Mouse (Mus musculus) lung, embryonic 15.5 days (tissue): Measurements from ENCODE around the gene Chid1. TPM values are rescaled to one million over a fixed set of nuclear protein-coding genes. Genes with fewer than 3 reads are reported as not detected.

Source experiments
- ATAC-seq: fragments of 200-750 bp; cut with Nextera tagmentation; 2 replicates; pipeline ENCODE4 v1.8.0; 2017; ENCODE audit warnings: moderate number of reproducible peaks, borderline replicate concordance; ENCODE audit not compliant: low FRiP score, low TSS enrichment; ENCODE audit errors: extremely low read depth
- H3K27ac ChIP-seq: fragments of 300-500 bp; sonication (generic); 2 replicates; pipeline ENCODE4 v1.5.1; 2015; ENCODE audit warnings: moderate library complexity, mild to moderate bottlenecking, inconsistent platforms
- H3K27me3 ChIP-seq: fragments of 300-500 bp; sonication (generic); 2 replicates; pipeline ENCODE4 v1.6.1; 2015; ENCODE audit warnings: inconsistent platforms
- H3K36me3 ChIP-seq: fragments of 300-500 bp; sonication (generic); 2 replicates; pipeline ENCODE4 v1.6.1; 2015; ENCODE audit warnings: inconsistent platforms
- H3K4me1 ChIP-seq: fragments of 300-500 bp; sonication (generic); 2 replicates; pipeline ENCODE4 v1.6.1; 2015; ENCODE audit warnings: inconsistent platforms
- H3K4me2 ChIP-seq: fragments of 300-500 bp; sonication (generic); 2 replicates; pipeline ENCODE4 v1.6.1; 2015; ENCODE audit warnings: inconsistent platforms, mild to moderate bottlenecking, moderate library complexity
- H3K4me3 ChIP-seq: fragments of 300-500 bp; sonication (generic); 2 replicates; pipeline ENCODE4 v1.5.1; 2015; ENCODE audit warnings: mild to moderate bottlenecking, inconsistent platforms
- H3K9ac ChIP-seq: fragments of 300-500 bp; sonication (generic); 2 replicates; pipeline ENCODE4 v1.6.1; 2015; ENCODE audit warnings: inconsistent platforms
- H3K9me3 ChIP-seq: fragments of 300-500 bp; sonication (generic); 2 replicates; pipeline ENCODE4 v1.6.1; 2016; ENCODE audit warnings: inconsistent platforms
- WGBS: fragments of 180-500 bp; shearing (Covaris S2); methylation state at CpG from one replicate; pipeline ENCODE4 v1.1.7; 2015; 5-methylcytosine and 5-hydroxymethylcytosine counted together
- polyA plus RNA-seq: library from polyadenylated mRNA; unstranded; fragments of >200 nt; fragmentation: Nextera tagmentation; extraction: Ambion mirVana; gene quantifications from 2 replicates; pipeline ENCODE4 v1.2.1, GENCODE M21; 2015

The Chid1 gene
- polyA plus RNA-seq, 1 experiment from 2014 or later, result 40.9 TPM

GRCm38 (mm10) chr7:141472763-141473162 lies 66.9 kb downstream of the Chid1 start:
- H3K27me3 ChIP-seq, result no peaks in the 10 kb centered on the region
- no peak overlapping the region for H3K9ac ChIP-seq
- peaks cover 51% of the 10 kb centered on the region for H3K4me1 ChIP-seq
- no peak overlapping the region for H3K4me3 ChIP-seq
- ATAC-seq, result no peak
- no peak overlapping the region for H3K27ac ChIP-seq
- WGBS, result 80% methylated on average over 6 of the region's 6 CpGs
- no peaks in the 10 kb centered on the region for H3K9me3 ChIP-seq
- peaks cover 32% of the 10 kb centered on the region for H3K36me3 ChIP-seq
- no peak overlapping the region for H3K4me2 ChIP-seq

- peaks cover 46% of the 10 kb centered on the region for H3K4me1 ChIP-seq
- no peak for ATAC-seq
- H3K4me3 ChIP-seq, result no peak overlapping the region
- H3K27me3 ChIP-seq, result no peaks in the 10 kb centered on the region
- 74% methylated on average over 6 of the region's 6 CpGs for WGBS
- no peak overlapping the region for H3K27ac ChIP-seq
- no peak overlapping the region for H3K4me2 ChIP-seq
- H3K9me3 ChIP-seq, result no peaks in the 10 kb centered on the region
- peaks cover 32% of the 10 kb centered on the region for H3K36me3 ChIP-seq
- no peak overlapping the region for H3K9ac ChIP-seq
These were observed 67.4 kb downstream of the Chid1 start for GRCm38 (mm10) chr7:141472226-141472625.

DNA sequence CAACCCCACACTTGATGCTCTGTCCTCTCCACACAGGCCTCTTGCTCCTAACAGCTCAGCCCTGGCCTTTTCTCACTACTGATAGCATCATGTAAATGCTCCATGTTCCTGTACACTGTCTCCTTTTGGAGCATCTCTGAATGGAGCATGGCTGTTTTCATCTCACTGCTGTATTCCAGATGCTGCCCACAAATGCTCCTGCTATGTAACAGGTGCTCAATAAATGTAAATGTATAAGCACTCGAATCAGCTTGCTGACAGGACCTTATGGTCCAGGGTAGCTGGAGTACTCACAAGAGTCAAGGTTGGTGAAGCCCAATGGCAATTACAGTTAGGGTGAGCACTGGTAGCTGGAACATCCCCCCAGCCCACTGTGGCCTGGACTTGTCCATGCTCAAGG lies 68.4 kb downstream of the Chid1 start:
- Histone ChIP-seq H3K27me3 (no peaks in the 10 kb centered on the region), H3K9ac (no peak overlapping the region), H3K4me2 (no peak overlapping the region), H3K4me3 (no peak overlapping the region), H3K36me3 (peaks cover 32% of the 10 kb centered on the region), H3K4me1 (peaks cover 47% of the 10 kb centered on the region), H3K9me3 (no peaks in the 10 kb centered on the region), H3K27ac (no peak overlapping the region)
- no peak for ATAC-seq
- 83% methylated on average over 1 of the region's 1 CpGs for WGBS

- Histone ChIP-seq H3K36me3 (peaks cover 32% of the 10 kb centered on the region), H3K4me2 (no peak overlapping the region), H3K4me3 (no peak overlapping the region), H3K9me3 (no peaks in the 10 kb centered on the region), H3K4me1 (peaks cover 46% of the 10 kb centered on the region), H3K27me3 (no peaks in the 10 kb centered on the region; the same call in 1 of the 2 replicates), H3K9ac (no peak overlapping the region), H3K27ac (no peak overlapping the region)
- no peak for ATAC-seq
- WGBS, result 92% methylated on average over 10 of the region's 10 CpGs
These were observed 69.1 kb downstream of the Chid1 start for GRCm38 (mm10) chr7:141470637-141470944.

DNA sequence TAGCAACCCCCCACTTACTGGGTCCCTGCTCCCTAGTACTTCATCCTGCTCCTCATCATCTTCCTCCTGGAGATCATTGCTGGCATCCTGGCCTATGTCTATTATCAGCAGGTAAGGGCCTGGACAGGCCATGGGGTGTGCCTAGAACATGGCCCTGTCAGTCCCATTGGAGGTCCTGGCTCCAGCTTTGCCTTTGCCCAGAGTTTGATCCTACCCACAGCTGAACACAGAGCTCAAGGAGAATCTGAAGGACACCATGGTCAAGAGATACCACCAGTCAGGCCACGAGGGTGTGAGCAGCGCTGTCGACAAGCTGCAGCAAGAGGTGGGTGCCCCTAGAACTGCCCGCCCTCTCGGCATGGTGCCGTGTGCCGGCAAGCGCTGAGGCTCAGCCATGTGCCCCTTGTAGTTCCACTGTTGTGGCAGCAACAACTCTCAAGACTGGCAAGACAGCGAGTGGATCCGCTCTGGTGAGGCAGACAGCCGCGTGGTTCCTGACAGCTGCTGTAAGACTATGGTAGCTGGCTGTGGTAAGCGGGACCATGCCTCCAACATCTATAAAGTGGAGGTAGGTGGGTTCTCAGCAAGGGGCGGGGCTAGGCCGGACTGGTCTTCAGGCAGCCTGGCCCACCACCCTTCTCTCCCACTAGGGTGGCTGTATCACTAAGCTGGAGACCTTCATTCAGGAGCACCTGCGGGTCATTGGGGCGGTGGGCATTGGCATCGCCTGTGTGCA lies 69.6 kb downstream of the Chid1 start:
- Histone ChIP-seq H3K36me3 (peaks cover 32% of the 10 kb centered on the region), H3K27me3 (peaks cover under 1% of the 10 kb centered on the region), H3K9me3 (no peaks in the 10 kb centered on the region), H3K4me3 (no peak overlapping the region), H3K4me1 (peaks cover 50% of the 10 kb centered on the region), H3K4me2 (0 out of 2 replicates have a peak overlapping the region, but pooled peaks have one; percentile 74), H3K27ac (no peak overlapping the region), H3K9ac (no peak overlapping the region)
- 88% methylated on average over 18 of the region's 18 CpGs for WGBS
- ATAC-seq, result no peak

GRCm38 (mm10) chr7:141469352-141469751 lies 70.3 kb downstream of the Chid1 start:
- WGBS, result 74% methylated on average over 6 of the region's 6 CpGs
- peak overlapping the region; percentile 61 for H3K4me3 ChIP-seq
- peaks cover 56% of the 10 kb centered on the region for H3K4me1 ChIP-seq
- H3K9me3 ChIP-seq, result no peaks in the 10 kb centered on the region
- H3K27me3 ChIP-seq, result peaks cover 8% of the 10 kb centered on the region
- H3K27ac ChIP-seq, result peak overlapping the region; percentile 84
- peak overlapping the region; percentile 74 for H3K4me2 ChIP-seq
- H3K36me3 ChIP-seq, result peaks cover 32% of the 10 kb centered on the region
- H3K9ac ChIP-seq, result peak overlapping the region; percentile 68
- no peak for ATAC-seq

GRCm38 (mm10) chr7:141468522-141469211 lies 71.0 kb downstream of the Chid1 start:
- peaks cover 15% of the 10 kb centered on the region for H3K27me3 ChIP-seq
- peak; percentile 66 for ATAC-seq
- peaks cover 56% of the 10 kb centered on the region for H3K4me1 ChIP-seq
- peaks cover 32% of the 10 kb centered on the region for H3K36me3 ChIP-seq
- WGBS, result 2% methylated on average over 8 of the region's 8 CpGs
- no peaks in the 10 kb centered on the region for H3K9me3 ChIP-seq
- H3K4me2 ChIP-seq, result peak overlapping the region; percentile 74
- H3K27ac ChIP-seq, result peak overlapping the region; percentile 84
- peak overlapping the region; percentile 61 for H3K4me3 ChIP-seq
- H3K9ac ChIP-seq, result peak overlapping the region; percentile 68

- Histone ChIP-seq H3K9ac (peak overlapping the region; percentile 68), H3K36me3 (peaks cover 32% of the 10 kb centered on the region), H3K4me3 (peak overlapping the region; percentile 61), H3K27ac (peak overlapping the region; percentile 84), H3K4me2 (peak overlapping the region; percentile 74), H3K27me3 (peaks cover 20% of the 10 kb centered on the region), H3K9me3 (no peaks in the 10 kb centered on the region), H3K4me1 (peaks cover 53% of the 10 kb centered on the region)
- WGBS, result 9% methylated on average over 5 of the region's 5 CpGs
- ATAC-seq, result no peak
These were observed 71.5 kb downstream of the Chid1 start for GRCm38 (mm10) chr7:141468164-141468521.

- Histone ChIP-seq H3K4me1 (peaks cover 55% of the 10 kb centered on the region), H3K36me3 (peaks cover 29% of the 10 kb centered on the region)
- under 1% methylated on average over 52 of the region's 52 CpGs for WGBS
These were observed 72.2 kb downstream of the Chid1 start, which contains the start of gene Cd151 for GRCm38 (mm10) chr7:141467230-141468030. Cd151 (plus strand) TSS chr7:141467392.

DNA sequence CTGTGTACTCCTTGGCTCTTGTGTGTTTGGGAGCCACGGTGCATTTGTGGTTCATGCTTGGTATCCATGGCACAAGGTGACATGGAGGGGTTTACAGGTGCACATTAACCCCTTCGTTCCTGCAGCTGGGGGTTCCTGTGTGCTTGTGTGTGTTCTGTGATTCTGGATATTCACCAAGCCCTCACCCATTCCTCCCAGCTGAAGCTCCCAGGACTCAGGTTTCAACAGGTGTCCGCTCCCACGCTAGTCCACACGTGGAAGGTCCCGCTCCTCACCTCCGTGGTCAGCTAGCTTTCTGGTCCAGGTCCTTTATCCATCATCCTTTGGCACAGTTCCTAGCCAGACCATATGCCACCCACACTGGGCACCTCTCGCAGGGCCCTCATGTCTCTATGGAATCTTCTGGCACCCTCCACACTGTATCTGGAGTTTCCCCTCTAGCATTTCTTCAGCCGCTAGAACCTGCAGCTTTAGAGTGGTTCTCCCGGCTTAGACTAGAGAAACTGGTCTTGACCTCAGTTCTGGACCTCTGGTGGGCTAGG lies 73.0 kb downstream of the Chid1 start:
- Histone ChIP-seq H3K36me3 (peaks cover 24% of the 10 kb centered on the region), H3K9me3 (no peaks in the 10 kb centered on the region), H3K9ac (peak overlapping the region; percentile 68), H3K4me3 (peak overlapping the region; percentile 61), H3K27me3 (peaks cover 35% of the 10 kb centered on the region), H3K4me1 (peaks cover 63% of the 10 kb centered on the region), H3K27ac (peak overlapping the region; percentile 84), H3K4me2 (peak overlapping the region; percentile 74)
- ATAC-seq, result no peak
- 52% methylated on average over 10 of the region's 10 CpGs for WGBS

More at GRCm38 (mm10) chr7:141467230-141468030, 72.2 kb downstream of the Chid1 start, which contains the start of gene Cd151:
- no peaks in the 10 kb centered on the region for H3K9me3 ChIP-seq
- H3K27ac ChIP-seq, result peak within 1 kb of the TSS; percentile 84
- H3K4me2 ChIP-seq, result peak within 1 kb of the TSS; percentile 74
- peak; percentile 84 for ATAC-seq
- H3K4me3 ChIP-seq, result peak within 1 kb of the TSS; percentile 61
- H3K9ac ChIP-seq, result peak within 1 kb of the TSS; percentile 68
- peaks cover 27% of the 10 kb centered on the region for H3K27me3 ChIP-seq

GRCm38 (mm10) chr7:141466045-141466394 lies 73.6 kb downstream of the Chid1 start:
- Histone ChIP-seq H3K9ac (no peak overlapping the region), H3K4me3 (no peak overlapping the region), H3K36me3 (peaks cover 18% of the 10 kb centered on the region), H3K27me3 (peaks cover 40% of the 10 kb centered on the region), H3K27ac (no peak overlapping the region), H3K4me2 (no peak overlapping the region), H3K9me3 (no peaks in the 10 kb centered on the region), H3K4me1 (peaks cover 70% of the 10 kb centered on the region)
- WGBS, result 76% methylated on average over 7 of the region's 7 CpGs
- ATAC-seq, result no peak
